Mouse (Mus musculus) myocyte (in vitro differentiated cells): ENCODE measurements around the gene Mylk. TPM values are rescaled to one million over a fixed set of nuclear protein-coding genes. Genes with fewer than 3 reads are reported as not detected.

ENCODE experiments used
- H3K27me3 ChIP-seq: one replicate; pipeline ENCODE4 v1.6.1; 2011; ENCODE audit not compliant: control insufficient read depth, insufficient read depth, insufficient read length
- H3K36me3 ChIP-seq: one replicate; pipeline ENCODE4 v1.6.1; 2011; ENCODE audit not compliant: control insufficient read depth, insufficient read depth
- H3K4me2 ChIP-seq: one replicate; pipeline ENCODE4 v1.6.1; 2011; ENCODE audit warnings: low read depth, control low read depth
- H3K4me3 ChIP-seq: one replicate; pipeline ENCODE4 v1.5.1; 2011; ENCODE audit warnings: mild to moderate bottlenecking, control low read depth, moderate library complexity
- H3K79me2 ChIP-seq: one replicate; pipeline ENCODE4 v1.6.1; 2011; ENCODE audit not compliant: control insufficient read depth, insufficient read depth
- H3ac ChIP-seq: one replicate; pipeline ENCODE4 v1.6.1; 2011; ENCODE audit not compliant: control insufficient read depth, insufficient read length
- CEBPB ChIP-seq: IDR thresholded peaks from 2 replicates; pipeline ENCODE4 v1.6.1; 2011; ENCODE audit warnings: mild to moderate bottlenecking, moderate library complexity; ENCODE audit not compliant: poor library complexity, insufficient read depth, severe bottlenecking
- E2F4 ChIP-seq: IDR thresholded peaks from one replicate; pipeline ENCODE4 v1.6.1; 2011; ENCODE audit warnings: mild to moderate bottlenecking, control low read depth, moderate library complexity; ENCODE audit not compliant: insufficient read depth
- MAX ChIP-seq: IDR thresholded peaks from one replicate; pipeline ENCODE4 v1.6.1; 2011; ENCODE audit warnings: low read depth, mild to moderate bottlenecking, control low read depth
- MYOD1 ChIP-seq, 3 experiments: IDR thresholded peaks; one replicate each; pipeline ENCODE4 v1.6.1; 2011; ENCODE audit warnings: control low read depth in 2 of 3, low read depth in 2 of 3, mild to moderate bottlenecking in 2 of 3, moderate library complexity in 1 of 3; ENCODE audit not compliant: insufficient read length in 2 of 3, control insufficient read depth in 1 of 3
- MYOG ChIP-seq, 3 experiments: IDR thresholded peaks; one replicate each; pipeline ENCODE4 v1.6.1; 2011; ENCODE audit warnings: control low read depth in 2 of 3, low read depth in 2 of 3, mild to moderate bottlenecking in 2 of 3; ENCODE audit not compliant: insufficient read length in 2 of 3, control insufficient read depth in 1 of 3, insufficient read depth in 1 of 3
- POLR2A ChIP-seq: IDR thresholded peaks from one replicate; pipeline ENCODE4 v1.6.1; 2011; ENCODE audit warnings: low read depth, mild to moderate bottlenecking, control low read depth, moderate library complexity; ENCODE audit not compliant: insufficient read length
- POLR2AphosphoS2 ChIP-seq: IDR thresholded peaks from one replicate; pipeline ENCODE4 v1.6.1; 2011; ENCODE audit warnings: low read depth, control low read depth; ENCODE audit not compliant: insufficient read length
- REST ChIP-seq: IDR thresholded peaks from one replicate; pipeline ENCODE4 v1.6.1; 2011; ENCODE audit warnings: mild to moderate bottlenecking, control low read depth, moderate library complexity; ENCODE audit not compliant: insufficient read depth, insufficient read length
- SRF ChIP-seq: IDR thresholded peaks from one replicate; pipeline ENCODE4 v1.6.1; 2011; ENCODE audit warnings: low read depth; ENCODE audit not compliant: control insufficient read depth, insufficient read length
- TCF12 ChIP-seq: IDR thresholded peaks from one replicate; pipeline ENCODE4 v1.6.1; 2011; ENCODE audit warnings: mild to moderate bottlenecking, control low read depth; ENCODE audit not compliant: poor library complexity, insufficient read depth, severe bottlenecking
- TCF3 ChIP-seq: IDR thresholded peaks from one replicate; pipeline ENCODE4 v1.6.1; 2011; ENCODE audit warnings: low read depth, control low read depth; ENCODE audit not compliant: insufficient read length
- USF1 ChIP-seq: IDR thresholded peaks from one replicate; pipeline ENCODE4 v1.6.1; 2011; ENCODE audit warnings: low read depth, mild to moderate bottlenecking, control low read depth, moderate library complexity
- polyA plus RNA-seq: library from polyadenylated mRNA; unstranded; fragments of >200 nt; fragmentation: generic; extraction: Trizol; gene quantifications from one replicate; pipeline ENCODE4 v1.2.1, GENCODE M21; 2012; ENCODE audit warnings: missing spikeins

Gene Mylk
- polyA plus RNA-seq, 1 experiment: 2.1 TPM

DNA sequence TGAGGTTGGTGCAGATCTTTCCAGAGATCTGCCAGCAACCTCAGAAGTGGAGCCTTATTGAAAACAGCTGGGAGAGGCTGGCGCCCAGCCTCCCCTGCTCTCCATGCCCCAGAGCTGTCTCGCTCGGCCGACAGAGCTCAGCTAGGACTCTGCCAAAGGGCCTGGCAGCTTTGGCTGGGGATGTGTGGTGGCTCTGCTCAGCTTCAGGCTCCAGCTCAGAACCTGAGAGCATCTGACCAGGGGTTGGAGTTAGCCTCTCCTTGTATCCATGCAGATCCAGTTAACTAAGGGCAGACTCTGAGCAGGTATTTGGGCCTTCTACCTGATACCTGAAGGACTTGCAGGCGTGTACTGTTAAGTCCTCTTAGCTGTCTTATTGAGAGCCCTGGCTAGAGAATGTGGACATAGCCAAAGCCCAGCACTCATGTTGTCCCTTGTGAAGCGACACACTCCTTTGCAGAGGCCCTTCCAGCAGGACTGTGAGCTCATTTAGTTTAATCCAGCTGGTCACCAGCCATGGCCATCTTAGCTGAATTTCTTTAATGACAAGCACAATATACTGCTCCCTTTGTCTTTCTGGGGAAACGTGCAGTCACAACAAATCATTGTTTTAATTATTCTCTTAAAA lies 94.8 kb downstream of the Mylk start:
- Histone ChIP-seq H3K36me3 (no peaks in the 10 kb centered on the region), H3K4me3 (no peak overlapping the region), H3K79me2 (no peaks in the 10 kb centered on the region), H3ac (no peak overlapping the region), H3K27me3 (peaks cover 28% of the 10 kb centered on the region), H3K4me2 (no peak overlapping the region)
- TF ChIP-seq USF1: no peak
- TF ChIP-seq REST: no peak
- no peak for TF ChIP-seq POLR2A
- no peak for TF ChIP-seq MAX
- no peak for TF ChIP-seq CEBPB
- no peak for TF ChIP-seq TCF3
- no peak for TF ChIP-seq MYOD1 (IDR thresholded peaks at IDR 0.05; ENCODE audit: control insufficient read depth in 1 of 3, insufficient read length in 2 of 3, low read depth in 2 of 3)
- TF ChIP-seq SRF: no peak
- TF ChIP-seq E2F4: no peak
- TF ChIP-seq POLR2AphosphoS2: no peak
- no peak for TF ChIP-seq TCF12
- no peak for TF ChIP-seq MYOG (IDR thresholded peaks at IDR 0.05; ENCODE audit: control insufficient read depth in 1 of 3, insufficient read depth in 1 of 3, insufficient read length in 2 of 3, low read depth in 2 of 3)

DNA sequence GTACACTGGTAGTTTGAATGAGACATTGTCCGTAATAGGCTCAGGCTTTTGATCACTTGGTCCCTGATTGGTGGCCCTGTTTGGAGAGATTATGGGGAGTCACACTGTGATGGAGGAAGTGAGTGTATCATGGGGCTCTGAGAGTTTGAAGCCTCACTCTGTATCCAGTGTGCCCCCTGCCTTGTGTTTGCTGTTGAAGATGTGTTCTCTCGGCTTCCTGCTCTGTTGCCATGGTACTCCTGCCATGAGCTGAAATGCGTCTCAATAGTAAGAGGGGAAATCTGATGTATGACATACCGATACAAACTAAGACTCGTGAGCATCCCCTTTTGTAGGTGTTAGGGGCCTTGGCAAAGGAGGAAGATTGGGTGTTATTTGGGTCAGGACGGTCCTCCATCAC lies 99.8 kb downstream of the Mylk start:
- Histone ChIP-seq H3K4me3 (no peak overlapping the region), H3K36me3 (no peaks in the 10 kb centered on the region), H3K4me2 (no peak overlapping the region), H3K27me3 (peaks cover 40% of the 10 kb centered on the region), H3K79me2 (no peaks in the 10 kb centered on the region), H3ac (no peak overlapping the region)
- TF ChIP-seq SRF (no peak), POLR2AphosphoS2 (no peak), E2F4 (no peak), TCF12 (no peak), MYOD1 (IDR thresholded peaks at IDR 0.05; ENCODE audit: control insufficient read depth in 1 of 3, insufficient read length in 2 of 3, low read depth in 2 of 3) (no peak), MYOG (IDR thresholded peaks at IDR 0.05; ENCODE audit: control insufficient read depth in 1 of 3, insufficient read depth in 1 of 3, insufficient read length in 2 of 3, low read depth in 2 of 3) (no peak), MAX (no peak), REST (no peak), TCF3 (no peak), CEBPB (no peak), POLR2A (no peak), USF1 (no peak)

DNA sequence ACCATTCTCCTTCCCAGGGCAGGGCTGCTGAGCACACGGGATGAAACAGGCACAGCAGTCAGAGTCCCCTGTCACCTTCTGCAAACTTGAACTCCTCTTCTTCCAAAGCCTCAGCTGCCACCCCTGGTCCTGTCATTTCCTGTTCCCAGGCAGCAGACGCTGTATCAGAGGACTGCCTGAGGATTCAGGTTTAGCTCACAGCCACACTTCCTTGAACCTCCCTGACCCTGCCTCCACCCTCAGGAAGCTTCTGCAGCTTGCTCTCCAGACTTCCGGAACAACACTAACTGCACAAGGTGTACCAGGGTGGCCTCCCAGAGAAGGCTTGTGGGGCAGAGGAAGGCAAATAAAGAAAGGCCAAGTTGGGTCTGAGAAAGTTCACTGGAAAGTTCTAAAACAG lies 102.6 kb downstream of the Mylk start:
- peaks cover 40% of the 10 kb centered on the region for H3K27me3 ChIP-seq

DNA sequence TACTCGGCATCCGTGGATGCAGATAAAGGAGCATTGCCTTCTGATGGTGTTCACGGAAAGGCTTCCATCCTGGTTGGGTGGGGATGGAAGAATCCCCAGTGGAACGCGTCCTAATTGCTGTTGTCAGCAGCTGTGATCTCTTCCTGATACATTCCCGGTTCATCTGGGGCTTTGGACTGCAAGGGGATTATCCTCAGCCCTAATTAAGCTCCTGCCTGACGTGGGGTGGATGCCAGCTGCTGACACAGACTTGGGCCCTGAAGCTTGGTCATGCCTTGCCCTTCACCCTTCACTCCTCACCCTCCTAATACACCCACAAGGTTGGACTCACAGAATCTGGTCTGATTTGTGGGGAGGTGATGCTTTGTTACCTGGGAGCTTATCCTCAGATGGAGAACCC lies 109.1 kb downstream of the Mylk start:
- H3K27me3 ChIP-seq: peaks cover 8% of the 10 kb centered on the region
- H3K79me2 ChIP-seq: no peaks in the 10 kb centered on the region
- TF ChIP-seq TCF3 (no peak), MYOG (IDR thresholded peaks at IDR 0.05; ENCODE audit: control insufficient read depth in 1 of 3, insufficient read depth in 1 of 3, insufficient read length in 2 of 3, low read depth in 2 of 3) (no peak), POLR2A (no peak), CEBPB (no peak), USF1 (no peak), SRF (no peak), POLR2AphosphoS2 (no peak), E2F4 (no peak), MAX (no peak), TCF12 (no peak), MYOD1 (IDR thresholded peaks at IDR 0.05; ENCODE audit: control insufficient read depth in 1 of 3, insufficient read length in 2 of 3, low read depth in 2 of 3) (no peak), REST (no peak)

More for the DNA sequence above, 102.6 kb downstream of the Mylk start:
- H3K4me2 ChIP-seq: no peak overlapping the region
- no peak for TF ChIP-seq TCF12
- TF ChIP-seq USF1: no peak
- TF ChIP-seq MYOD1 (IDR thresholded peaks at IDR 0.05; ENCODE audit: control insufficient read depth in 1 of 3, insufficient read length in 2 of 3, low read depth in 2 of 3): no peak
- no peak for TF ChIP-seq SRF
- no peak for TF ChIP-seq E2F4
- no peak for TF ChIP-seq MAX
- no peak for TF ChIP-seq CEBPB
- TF ChIP-seq MYOG (IDR thresholded peaks at IDR 0.05; ENCODE audit: control insufficient read depth in 1 of 3, insufficient read depth in 1 of 3, insufficient read length in 2 of 3, low read depth in 2 of 3): no peak
- TF ChIP-seq POLR2A: no peak
- no peak for TF ChIP-seq POLR2AphosphoS2
- TF ChIP-seq REST: no peak
- TF ChIP-seq TCF3: no peak
- H3K36me3 ChIP-seq: no peaks in the 10 kb centered on the region
- no peaks in the 10 kb centered on the region for H3K79me2 ChIP-seq
- H3ac ChIP-seq: no peak overlapping the region
- H3K4me3 ChIP-seq: no peak overlapping the region

More for the DNA sequence above, 109.1 kb downstream of the Mylk start:
- Histone ChIP-seq H3K4me2 (no peak overlapping the region), H3ac (no peak overlapping the region), H3K36me3 (no peaks in the 10 kb centered on the region), H3K4me3 (no peak overlapping the region)
